Mouse (Mus musculus) liver, postnatal 0 days (tissue): ENCODE results near the gene Dicer1.

Source experiments
- CTCF ChIP-seq: sonication (generic); IDR thresholded peaks from 2 replicates; pipeline ENCODE4 v1.5.1; 2016; ENCODE audit warnings: antibody characterized with exemption, low read depth
- EP300 ChIP-seq: IDR thresholded peaks from 2 replicates; pipeline ENCODE4 v1.6.1; 2016; ENCODE audit warnings: antibody characterized with exemption, low read depth, mild to moderate bottlenecking

DNA sequence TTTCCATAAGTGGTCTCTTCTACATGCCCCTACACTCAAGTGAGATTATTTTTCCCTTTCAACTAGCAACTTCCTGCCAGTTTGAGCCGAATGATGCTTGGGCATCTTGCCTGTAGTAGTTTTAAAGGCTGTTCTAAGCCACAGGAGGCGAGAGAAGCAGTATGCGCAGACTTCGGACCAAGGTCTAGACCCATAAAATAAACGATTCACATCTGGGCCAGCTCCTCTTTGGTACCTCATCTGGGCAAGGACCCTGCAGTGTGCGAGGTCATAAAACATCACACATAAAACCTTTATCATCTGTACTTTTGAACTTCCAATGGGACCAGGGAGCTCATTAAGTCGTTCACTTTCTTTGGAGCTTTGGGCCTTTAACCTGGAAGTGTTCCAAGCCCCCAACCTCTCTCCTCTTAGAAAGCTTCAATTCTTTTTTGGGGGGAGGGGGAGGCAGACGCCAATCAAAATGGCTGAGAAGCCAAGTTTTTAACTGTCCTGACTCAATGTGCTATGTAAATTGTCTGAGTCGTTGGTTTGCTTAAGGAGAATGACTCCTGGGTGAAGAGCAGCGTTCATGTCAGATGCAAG is 17.5 kb upstream of the Dicer1 start:
- no peak for TF ChIP-seq CTCF
- no peak for TF ChIP-seq EP300
